Mouse (Mus musculus) thymus, postnatal 0 days (tissue): ENCODE measurements around the gene 1700012B09Rik. TPM values are rescaled to one million over a fixed set of nuclear protein-coding genes. Genes with fewer than 3 reads are reported as not detected.
A peak's percentile ranks its signal among the peaks of the same experiment; 100 is the strongest.

Experiments used
- DNase-seq: peaks from one replicate; pipeline ENCODE4 v3.0.0-alpha.2; 2015; ENCODE audit warnings: low spot score
- polyA plus RNA-seq: library from polyadenylated mRNA; unstranded; fragments of >200 nt; fragmentation: Nextera tagmentation; extraction: Ambion mirVana; gene quantifications from 2 replicates; pipeline ENCODE4 v1.2.1, GENCODE M21; 2015

Gene 1700012B09Rik
- polyA plus RNA-seq: 0.77 TPM in 2 replicates

- DNase-seq: no peak
Measured at GRCm38 (mm10) chr9:14770803-14771471, at the start of gene 1700012B09Rik. TSS of gene 1700012B09Rik (minus strand) at chr9:14771030.

DNA sequence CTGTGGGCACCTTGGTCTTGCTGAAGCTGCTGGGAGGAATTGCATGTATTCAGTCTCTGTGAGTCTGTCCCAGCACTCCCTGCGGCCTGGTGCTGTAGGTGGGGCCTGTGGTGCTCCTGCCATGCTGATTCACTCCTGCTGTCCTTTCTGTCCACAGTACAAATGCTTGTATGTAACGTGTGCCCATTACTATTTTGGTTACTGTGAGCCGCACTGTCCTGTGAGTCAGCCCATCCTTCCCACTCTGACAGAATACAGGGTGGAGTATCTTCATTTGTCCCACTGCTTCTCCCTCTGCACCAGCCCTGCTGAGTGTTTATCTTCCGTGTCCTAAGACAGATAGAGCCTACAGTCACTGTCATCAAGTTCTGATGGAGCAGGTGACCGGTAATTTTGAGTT, 39.3 kb upstream of the 1700012B09Rik start:
- DNase-seq: no peak

DNA sequence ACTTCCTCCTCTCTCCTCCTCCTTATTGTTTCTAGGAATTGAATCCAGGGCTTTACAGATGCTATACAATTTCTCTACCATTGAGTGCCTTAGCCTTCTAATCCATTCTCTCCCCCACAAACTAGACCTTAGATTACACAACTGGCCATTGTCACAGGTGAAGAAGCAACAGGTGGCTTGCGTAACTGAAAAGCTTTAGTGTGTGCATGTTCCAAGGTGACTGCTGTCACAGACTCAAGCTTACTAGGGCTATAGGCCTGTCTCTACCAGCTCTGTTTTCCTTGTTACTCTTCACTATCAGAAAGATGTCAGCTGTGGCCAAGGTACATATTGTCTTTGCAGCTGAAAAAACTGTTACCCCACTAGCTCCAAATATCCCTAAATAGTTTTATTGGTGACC, 36.0 kb upstream of the 1700012B09Rik start:
- DNase-seq: no peak

- no peak for DNase-seq
Measured at GRCm38 (mm10) chr9:14805714-14806113, 34.9 kb upstream of the 1700012B09Rik start.

DNA sequence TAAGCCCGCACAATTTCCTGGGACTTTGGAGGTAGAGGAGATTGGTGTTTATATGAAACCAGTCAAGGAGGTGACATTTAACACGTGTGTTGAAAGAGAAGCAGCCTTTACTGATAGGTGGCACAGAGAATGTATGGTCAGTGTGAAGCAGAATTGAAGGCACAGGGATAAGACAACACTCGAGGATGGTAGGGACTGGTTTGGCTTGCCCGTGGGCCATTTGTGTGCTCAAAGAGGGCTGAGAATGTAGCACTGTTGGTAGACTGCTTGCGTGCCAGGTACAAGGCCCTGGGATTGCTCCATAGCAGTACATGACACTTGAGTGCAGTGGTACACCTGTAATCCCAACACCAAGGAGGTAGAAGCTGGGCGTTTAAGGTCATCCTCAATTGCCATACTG, 16.5 kb upstream of the 1700012B09Rik start:
- no peak for DNase-seq

DNA sequence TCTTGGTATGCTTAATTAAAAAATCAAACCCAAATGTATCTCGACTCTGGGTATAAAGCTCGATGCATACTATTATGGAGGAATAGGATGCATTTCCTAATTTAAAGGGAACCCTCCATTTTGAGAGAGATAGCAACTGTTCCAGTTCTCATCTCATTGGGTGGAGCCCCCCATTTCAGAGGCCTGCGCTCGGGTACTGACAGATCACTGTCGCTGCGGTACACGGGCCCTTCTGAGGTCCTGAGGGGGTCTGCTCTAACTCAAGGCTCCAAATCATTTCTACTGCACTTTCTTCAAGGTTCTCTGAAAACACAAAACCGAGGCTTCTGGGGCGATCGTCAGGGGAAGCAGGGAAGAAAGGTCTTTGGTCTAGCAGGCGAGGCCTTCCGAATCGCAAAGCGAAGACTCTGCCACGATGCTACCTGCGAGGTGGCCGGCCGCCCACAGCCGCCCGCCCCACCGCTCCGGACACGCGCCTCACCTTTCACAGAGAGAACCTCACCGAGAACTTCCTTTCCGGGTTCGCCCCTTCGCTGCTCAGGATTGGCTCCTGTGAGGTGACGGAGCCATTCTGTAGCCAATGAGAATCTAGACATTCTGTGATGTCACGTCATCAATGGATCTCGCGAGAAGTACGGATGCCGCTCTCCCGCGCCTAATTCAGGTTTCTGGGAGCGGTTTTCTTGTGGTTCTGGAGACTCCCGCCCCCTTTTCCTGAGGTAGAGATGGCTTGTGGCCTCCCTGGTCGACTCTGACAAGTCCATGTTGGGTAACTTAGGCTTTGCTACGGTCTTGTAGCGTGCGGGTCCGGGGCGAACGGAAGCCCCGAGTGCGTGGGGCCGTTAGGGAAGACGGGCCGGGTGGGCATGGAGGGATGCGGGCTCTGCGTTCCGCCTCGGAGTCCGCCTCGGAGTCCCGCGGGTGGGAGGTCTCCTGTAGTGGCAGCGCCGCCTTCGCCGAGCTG, 13.5 kb upstream of the 1700012B09Rik start, which contains the start of the genes Mre11a and Ankrd49:
TSS of gene Mre11a (plus strand) at position 616 of the 964 bp plus-strand sequence.
TSS of gene Ankrd49 (minus strand) at position 818 of the 964 bp plus-strand sequence.
- DNase-seq: peak; percentile 97

GRCm38 (mm10) chr9:14778341-14778740, 7.5 kb upstream of the 1700012B09Rik start:
- DNase-seq: no peak

DNA sequence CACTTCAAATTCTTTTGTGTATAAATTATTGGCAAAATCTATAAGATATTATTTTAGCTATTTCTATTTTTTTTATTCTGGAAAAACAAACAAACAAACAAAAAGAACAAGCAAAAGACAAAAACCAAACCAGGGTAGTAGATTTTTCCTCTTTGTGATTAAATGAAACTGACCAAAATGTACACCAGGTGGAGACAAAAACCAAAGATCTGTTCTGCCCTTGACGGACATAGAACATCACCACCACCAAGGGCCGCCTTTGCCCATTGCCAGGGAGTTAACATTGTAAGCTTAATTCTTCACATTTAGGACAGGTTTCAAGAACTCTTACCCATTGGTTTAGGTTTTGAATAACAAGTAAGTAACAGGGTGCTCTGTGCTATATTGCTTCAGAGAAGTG, 3.0 kb upstream of the 1700012B09Rik start:
- no peak for DNase-seq

GRCm38 (mm10) chr9:14772074-14772473, 1.2 kb upstream of the 1700012B09Rik start:
- no peak for DNase-seq

DNA sequence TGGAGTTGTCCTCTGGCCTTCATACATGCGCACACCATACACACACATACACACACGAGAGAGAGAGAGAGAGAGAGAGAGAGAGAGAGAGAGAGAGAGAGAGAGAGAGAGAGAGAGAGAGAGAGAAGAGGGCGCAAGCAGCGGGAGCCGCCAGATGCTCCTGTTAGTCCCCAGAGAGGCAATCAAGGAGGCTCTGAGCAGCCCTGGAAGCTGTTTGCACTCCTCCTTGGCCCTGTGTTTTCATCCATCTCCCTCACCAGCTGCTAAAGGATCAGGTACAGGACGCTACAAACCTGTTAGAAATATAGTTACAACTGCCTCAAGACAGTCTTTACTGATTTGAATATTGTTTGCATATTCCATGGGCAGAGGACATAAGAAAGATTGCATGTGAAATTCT, 1.0 kb downstream of the 1700012B09Rik start:
- no peak for DNase-seq

DNA sequence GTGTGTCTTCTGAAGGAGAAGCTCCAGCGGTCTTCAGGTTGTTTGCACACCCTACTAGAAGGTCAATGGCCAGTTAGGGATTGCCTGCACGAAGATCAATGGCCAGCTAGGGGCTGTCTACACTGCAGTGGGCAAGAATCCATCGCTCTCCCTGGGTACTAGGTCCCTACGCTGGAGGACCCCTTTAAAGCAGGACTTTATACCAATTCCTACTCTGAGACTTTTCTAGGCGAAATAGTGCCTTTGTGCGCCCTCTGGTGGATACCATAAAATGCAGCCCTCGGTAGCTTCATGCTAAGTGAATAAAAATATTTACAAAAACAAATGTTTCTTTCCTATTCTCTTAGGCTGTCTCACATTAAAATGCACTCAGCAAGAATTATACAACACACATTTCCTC, 6.1 kb downstream of the 1700012B09Rik start:
- peak; percentile 48 for DNase-seq

- DNase-seq: no peak
Measured at GRCm38 (mm10) chr9:14759261-14759660, 11.6 kb downstream of the 1700012B09Rik start.

DNA sequence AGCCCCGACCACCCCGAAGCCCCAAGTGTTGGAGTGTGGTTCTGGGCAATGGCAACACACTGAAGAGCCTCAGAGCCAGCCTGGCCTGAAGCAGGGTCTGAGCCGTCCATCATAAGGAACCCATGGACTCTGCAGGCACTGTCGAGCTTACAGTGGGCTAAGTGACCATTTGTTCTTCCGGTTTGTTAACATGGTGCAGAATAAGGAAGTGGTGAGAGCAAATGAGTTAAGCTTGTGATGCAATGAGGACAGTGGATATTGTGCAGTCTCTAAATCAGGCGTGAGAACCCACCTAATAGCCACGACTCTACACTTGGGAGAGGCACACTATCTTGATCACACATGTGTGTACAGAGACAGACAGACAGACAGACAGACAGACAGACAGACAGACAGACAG, 12.2 kb downstream of the 1700012B09Rik start:
- DNase-seq: no peak

- no peak for DNase-seq
Measured at GRCm38 (mm10) chr9:14754469-14754868, 16.4 kb downstream of the 1700012B09Rik start.

DNA sequence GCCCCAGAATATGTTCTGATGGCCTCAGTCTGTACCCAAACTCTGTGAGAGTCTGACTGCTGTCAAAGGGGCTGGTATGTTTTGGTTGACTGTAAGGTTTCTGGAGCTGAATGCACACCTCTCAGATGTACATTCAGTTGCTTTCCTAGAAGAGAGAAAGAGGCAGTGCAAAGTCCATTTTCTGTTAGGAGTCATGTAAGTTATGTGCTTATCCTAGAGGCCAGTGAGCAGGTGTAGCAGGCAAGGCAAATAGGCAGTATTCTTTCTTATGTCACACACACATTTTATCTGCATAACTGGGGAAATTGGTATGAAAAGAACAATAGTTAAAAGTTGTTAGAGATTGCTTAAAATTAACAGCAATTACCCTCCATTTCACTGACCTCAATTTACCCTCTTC, 16.9 kb downstream of the 1700012B09Rik start:
- no peak for DNase-seq

GRCm38 (mm10) chr9:14752001-14752522, 18.8 kb downstream of the 1700012B09Rik start, which contains the start of gene Fut4:
TSS of gene Fut4 (minus strand) at chr9:14752393.
- peak; percentile 36 for DNase-seq

GRCm38 (mm10) chr9:14751503-14752000, 19.3 kb downstream of the 1700012B09Rik start:
- DNase-seq: peak; percentile 25

DNA sequence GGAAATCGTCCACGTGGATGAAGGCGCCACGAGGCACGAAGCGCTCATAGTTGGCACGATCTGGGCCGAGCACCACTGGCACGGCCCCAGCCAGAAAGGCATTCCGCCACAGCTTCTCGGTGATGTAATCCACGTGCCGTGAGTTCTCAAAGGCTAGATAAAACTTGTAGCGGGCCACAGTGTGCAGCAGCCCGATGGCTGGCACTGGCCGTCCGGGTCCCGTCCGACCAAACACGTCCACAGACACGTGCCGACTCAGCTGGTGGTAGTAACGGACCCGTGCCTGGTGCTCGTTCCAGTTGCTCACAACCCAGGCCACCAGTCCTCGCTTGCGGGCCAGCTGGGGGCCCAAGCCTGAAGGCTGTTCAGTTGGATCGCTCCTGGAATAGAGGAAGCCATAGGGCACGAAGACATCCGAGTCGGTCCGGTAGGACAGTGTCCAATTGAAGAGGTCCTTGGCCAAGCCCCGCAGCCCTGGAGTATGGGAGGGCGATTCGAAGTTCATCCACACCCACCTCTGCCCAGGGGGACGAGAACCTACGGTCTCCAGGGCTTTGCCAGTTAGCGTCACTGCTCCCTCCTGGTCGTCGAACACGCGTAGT, 19.8 kb downstream of the 1700012B09Rik start:
- no peak for DNase-seq

DNA sequence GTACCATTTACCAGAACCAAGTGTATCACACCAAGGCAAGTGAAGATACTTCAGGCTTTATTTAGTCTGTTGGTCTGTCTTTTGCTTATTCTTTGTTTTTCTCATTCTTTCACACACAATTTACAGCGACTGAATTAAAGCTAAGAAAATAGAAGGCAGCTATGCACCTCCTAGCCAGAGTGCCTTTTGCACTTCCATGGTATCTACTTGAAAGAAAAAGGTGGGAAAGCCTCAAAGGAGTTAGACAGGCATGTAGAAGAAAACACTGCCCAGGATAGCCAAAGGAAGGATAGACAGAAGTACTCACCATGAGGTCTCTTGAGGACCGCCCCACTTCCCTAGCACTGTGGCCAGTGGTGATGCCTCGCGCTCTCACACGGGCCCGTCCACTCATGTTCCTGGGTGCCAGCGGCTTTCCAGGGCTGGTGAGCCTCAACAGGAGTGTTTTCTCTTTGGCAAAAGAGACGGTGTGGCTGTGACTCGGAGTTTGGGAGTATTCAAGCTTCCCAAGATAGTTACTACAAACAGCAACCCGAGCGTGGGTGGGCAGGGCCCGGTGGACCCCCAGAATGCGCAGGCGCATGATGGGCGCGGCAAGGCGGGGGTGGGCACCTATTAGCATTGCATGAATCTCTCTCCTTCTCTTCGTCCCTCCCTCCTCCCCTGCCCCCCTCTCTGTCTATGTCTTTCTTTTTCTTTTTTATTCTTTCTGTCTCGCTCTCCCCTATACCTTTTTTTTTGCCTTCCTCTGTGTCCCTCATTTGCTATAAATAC, 30.5 kb downstream of the 1700012B09Rik start, which contains the start of gene Piwil4:
TSS of gene Piwil4 (minus strand) at position 583 of the 774 bp plus-strand sequence.
- DNase-seq: no peak

GRCm38 (mm10) chr9:14739498-14740150, 31.2 kb downstream of the 1700012B09Rik start:
- no peak for DNase-seq
